In genomic region chrX:159043432-159043831, GRCm38 (mm10) we compare ENCODE assay signal across 9 mouse cellular contexts.
DNase-seq lines count a peak whose midpoint lies in the region; ATAC-seq and TF ChIP-seq lines count a peak whose summit lies in the region.
"Had no signal": no experiment of that assay in that cellular context is flagged by ENCODE, and none has a peak within 500 bp of the region (broad histone marks: within the 10 kb centered on the region; RNA-seq: fewer than 3 reads in every experiment).

No protein-coding gene starts in this region.

- no peak for ATAC-seq in forebrain, embryonic 14.5 days
- no peak for ATAC-seq in forebrain, embryonic 13.5 days

- no peak overlapping the region for H3K4me3 ChIP-seq in forebrain, embryonic 14.5 days (ENCODE audit: low read depth, low read length)
- no peak overlapping the region for H3K4me3 ChIP-seq in forebrain, embryonic 13.5 days
- no peak overlapping the region for H3K4me3 ChIP-seq in thymus, adult 2 months (ENCODE audit: control insufficient read depth, insufficient read depth, low read length)
- H3K4me3 ChIP-seq: limb, embryonic 15.5 days had no signal

- H3K27me3 ChIP-seq in forebrain, embryonic 14.5 days (replicated peaks; ENCODE audit: control insufficient read depth, insufficient read depth, low read length), result no peaks in the 10 kb centered on the region
- no peaks in the 10 kb centered on the region for H3K27me3 ChIP-seq in forebrain, embryonic 13.5 days
- H3K27me3 ChIP-seq in thymus, adult 2 months (ENCODE audit: control insufficient read depth, insufficient read depth, low read length), result no peaks in the 10 kb centered on the region
- H3K27me3 ChIP-seq: limb, embryonic 15.5 days had no signal

- H3K36me3 ChIP-seq in forebrain, embryonic 14.5 days (ENCODE audit: control insufficient read depth, insufficient read depth, low read length), result no peaks in the 10 kb centered on the region
- H3K36me3 ChIP-seq in forebrain, embryonic 13.5 days (ENCODE audit: poor library complexity, severe bottlenecking), result no peaks in the 10 kb centered on the region
- no peaks in the 10 kb centered on the region for H3K36me3 ChIP-seq in thymus, adult 2 months (ENCODE audit: control insufficient read depth, insufficient read depth, low read length)
- H3K36me3 ChIP-seq: limb, embryonic 15.5 days had no signal

- no peak overlapping the region for H3K27ac ChIP-seq in forebrain, embryonic 14.5 days (ENCODE audit: low read depth, low read length)
- H3K27ac ChIP-seq in forebrain, embryonic 13.5 days, result no peak overlapping the region
- no peak overlapping the region for H3K27ac ChIP-seq in thymus, adult 2 months (ENCODE audit: control insufficient read depth, insufficient read depth, low read length)
- H3K27ac ChIP-seq: limb, embryonic 15.5 days had no signal

- TF ChIP-seq CTCF in brain, embryonic 14.5 days (IDR thresholded peaks at IDR 0.05; ENCODE audit: borderline replicate concordance, extremely low read depth, insufficient read depth, insufficient read length), result peak; percentile 32; the same call in 1 of the 2 replicates
- TF ChIP-seq CTCF in thymus, adult 2 months (IDR thresholded peaks at IDR 0.05; ENCODE audit: borderline replicate concordance, control insufficient read depth, extremely low read depth, insufficient read depth, low read length, poor library complexity), result no peak

- WGBS in forebrain, embryonic 14.5 days, result 16% methylated on average over 3 of the region's 3 CpGs
- WGBS in forebrain, embryonic 13.5 days, result 17% methylated on average over 3 of the region's 3 CpGs
- 7% methylated on average over 3 of the region's 3 CpGs for WGBS in thymus, adult 2 months

- no peaks in the 10 kb centered on the region for H3K4me1 ChIP-seq in forebrain, embryonic 14.5 days (ENCODE audit: control insufficient read depth, insufficient read depth, low read length)
- no peaks in the 10 kb centered on the region for H3K4me1 ChIP-seq in forebrain, embryonic 13.5 days
- H3K4me1 ChIP-seq in thymus, adult 2 months (replicated peaks; ENCODE audit: control insufficient read depth, insufficient read depth, low read length), result no peaks in the 10 kb centered on the region
- H3K4me1 ChIP-seq: limb, embryonic 15.5 days had no signal

- TF ChIP-seq POLR2A in brain, embryonic 14.5 days (IDR thresholded peaks at IDR 0.05; ENCODE audit: borderline replicate concordance, extremely low read depth, insufficient read depth, insufficient read length, poor library complexity, severe bottlenecking), result no peak
- no peak for TF ChIP-seq POLR2A in thymus, adult 2 months (IDR thresholded peaks at IDR 0.05; ENCODE audit: control insufficient read depth, extremely low read depth, insufficient read depth, low read length, poor library complexity)

- no peak overlapping the region for H3K9ac ChIP-seq in forebrain, embryonic 14.5 days (ENCODE audit: low read length)
- H3K9ac ChIP-seq in forebrain, embryonic 13.5 days, result no peak overlapping the region
- H3K9ac ChIP-seq: limb, embryonic 15.5 days had no signal

- no peaks in the 10 kb centered on the region for H3K9me3 ChIP-seq in forebrain, embryonic 14.5 days (replicated peaks; ENCODE audit: control insufficient read depth, low read length)
- no peaks in the 10 kb centered on the region for H3K9me3 ChIP-seq in forebrain, embryonic 13.5 days (replicated peaks)
- H3K9me3 ChIP-seq: limb, embryonic 15.5 days had no signal

- H3K4me2 ChIP-seq in forebrain, embryonic 14.5 days (ENCODE audit: low read length), result no peak overlapping the region
- H3K4me2 ChIP-seq in forebrain, embryonic 13.5 days, result no peak overlapping the region
- H3K4me2 ChIP-seq: limb, embryonic 15.5 days had no signal

- peak; percentile 24 for DNase-seq in forebrain, embryonic 14.5 days (ENCODE audit: low spot score)
- DNase-seq in CD8-positive naive resting alpha-beta T cell, adult 2 months (ENCODE audit: low read depth in 2 of 2, low spot score in 2 of 2), result peak; percentile 35 to 64
- DNase-seq in brain, embryonic 14.5 days (ENCODE audit: low read depth), result peak; percentile 63
- peak; percentile 40 to 70 for DNase-seq in gastrocnemius, postnatal 4 days (ENCODE audit: low spot score in 2 of 2)
- peak; percentile 15 to 55 for DNase-seq in layer of hippocampus, postnatal 10 days (ENCODE audit: low spot score in 2 of 2)
- DNase-seq in mesoderm, embryonic 11.5 days (ENCODE audit: low read depth, low spot score), result peak; percentile 45
- DNase-seq in thymus, adult 2 months, result peak; percentile 64
